Mouse (Mus musculus) cerebellum, adult 11-12 months (tissue): ENCODE data around the gene Olfr204.
"Not testable (repeated sequence)": the region's sequence is repeated elsewhere in the genome, so short reads cannot be mapped to it uniquely, and the experiment has no call there.

Experiments
- DNase-seq: peaks from one replicate; pipeline ENCODE4 v3.0.0; 2022

Gene Olfr204

DNA sequence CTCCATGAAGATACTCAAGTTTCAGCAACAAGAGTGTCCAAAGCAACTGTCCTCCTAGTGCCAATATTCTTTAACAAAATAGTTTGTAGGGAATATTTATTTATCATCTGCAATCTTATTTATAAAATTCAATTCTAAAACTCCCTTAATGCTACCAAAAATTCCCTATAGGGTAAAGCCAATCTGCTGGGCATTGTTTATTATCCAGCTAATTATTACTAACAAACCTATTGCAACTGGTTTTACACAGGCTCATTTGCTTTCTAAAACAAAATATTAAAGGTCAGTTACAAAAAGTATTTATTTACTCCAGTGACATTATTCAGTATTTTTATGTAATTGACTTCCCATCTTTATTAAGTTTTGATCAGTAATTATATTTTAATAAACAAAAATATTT, at the start of gene Olfr204:
Olfr204 (minus strand) TSS at position 101 of the 400 bp plus-strand sequence.
- no peak for DNase-seq

- no peak for DNase-seq
Measured at GRCm38 (mm10) chr16:59363893-59364292, 45.8 kb upstream of the Olfr204 start, which contains the start of gene Olfr209. Gene Olfr209, minus strand, starts transcription at chr16:59363993.

GRCm38 (mm10) chr16:59349146-59349545, 31.1 kb upstream of the Olfr204 start, which contains the start of gene Olfr206:
Gene Olfr206, minus strand, starts transcription at chr16:59349246.
- no peak for DNase-seq

DNA sequence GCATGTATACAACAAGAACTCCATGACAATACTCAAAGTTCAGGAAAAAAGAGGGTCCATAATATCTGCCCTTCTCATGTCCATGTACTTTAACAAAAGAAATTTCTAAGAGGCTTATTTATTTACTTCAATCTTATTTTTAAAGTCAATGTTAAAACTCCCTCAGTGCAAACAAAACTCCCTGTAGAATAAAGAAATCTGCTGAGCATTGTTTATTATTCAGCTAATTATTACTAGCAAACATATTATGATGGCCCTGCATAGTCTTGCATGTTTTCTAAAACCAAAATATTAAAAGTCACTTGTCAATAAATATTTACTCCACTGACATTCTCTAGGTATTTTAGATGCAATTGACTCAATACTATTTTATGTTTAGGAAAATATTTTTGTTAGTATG, 13.0 kb upstream of the Olfr204 start, which contains the start of gene Olfr205:
Olfr205 (minus strand) TSS at position 101 of the 400 bp plus-strand sequence.
- DNase-seq = no peak

GRCm38 (mm10) chr16:59323262-59323661, 5.2 kb upstream of the Olfr204 start:
- DNase-seq = not testable (repeated sequence)

DNA sequence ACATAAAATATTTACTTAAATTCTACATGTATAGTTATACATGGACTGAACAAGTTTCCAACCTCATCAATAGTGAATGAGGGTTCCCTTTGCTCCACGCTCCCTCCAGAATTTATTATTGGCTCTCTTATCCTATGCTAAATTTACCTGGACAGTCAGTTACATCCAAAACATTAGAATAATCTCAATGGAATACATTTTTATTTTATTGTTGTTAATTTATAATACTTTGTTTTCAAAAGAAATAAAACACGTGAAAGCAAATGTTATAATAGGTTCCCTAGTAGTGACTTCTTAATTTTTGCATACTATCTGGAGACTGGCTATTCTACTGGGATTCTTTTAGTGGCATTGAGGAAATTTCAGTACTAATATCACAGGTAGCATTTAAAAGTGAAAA, 19.5 kb downstream of the Olfr204 start, which contains the start of gene Olfr203:
Olfr203 (plus strand) TSS at position 301 of the 400 bp plus-strand sequence.
- DNase-seq = no peak

GRCm38 (mm10) chr16:59287576-59287975, 30.5 kb downstream of the Olfr204 start:
- not testable (repeated sequence) for DNase-seq

GRCm38 (mm10) chr16:59286693-59287092, 31.4 kb downstream of the Olfr204 start, which contains the start of gene Olfr202:
Gene Olfr202, minus strand, starts transcription at chr16:59286793.
- DNase-seq = no peak

- no peak for DNase-seq
Measured at GRCm38 (mm10) chr16:59283476-59283875, 34.6 kb downstream of the Olfr204 start.

DNA sequence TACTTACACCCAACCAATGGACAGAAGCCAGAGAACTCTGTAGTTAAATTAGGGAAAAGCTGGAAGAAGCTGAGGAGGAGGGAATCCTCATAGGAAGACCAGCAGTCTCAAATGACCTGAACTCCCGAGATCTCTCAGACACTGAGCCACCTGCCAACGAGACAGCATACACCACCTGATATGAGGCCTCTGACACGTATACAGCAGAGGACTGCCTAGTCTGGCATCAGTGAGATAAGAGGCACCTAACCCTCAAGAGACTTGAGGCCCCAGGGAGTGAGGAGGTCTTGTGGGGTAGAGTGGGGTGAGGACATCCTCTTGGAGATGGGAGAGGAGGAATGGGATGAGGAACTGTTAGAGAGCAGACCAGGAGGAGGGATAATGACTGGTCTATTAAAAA, 37.5 kb downstream of the Olfr204 start:
- no peak for DNase-seq

GRCm38 (mm10) chr16:59272532-59272931, 45.5 kb downstream of the Olfr204 start, which contains the start of gene Olfr201:
Gene Olfr201, minus strand, starts transcription at chr16:59272632.
- DNase-seq = not testable (repeated sequence)

DNA sequence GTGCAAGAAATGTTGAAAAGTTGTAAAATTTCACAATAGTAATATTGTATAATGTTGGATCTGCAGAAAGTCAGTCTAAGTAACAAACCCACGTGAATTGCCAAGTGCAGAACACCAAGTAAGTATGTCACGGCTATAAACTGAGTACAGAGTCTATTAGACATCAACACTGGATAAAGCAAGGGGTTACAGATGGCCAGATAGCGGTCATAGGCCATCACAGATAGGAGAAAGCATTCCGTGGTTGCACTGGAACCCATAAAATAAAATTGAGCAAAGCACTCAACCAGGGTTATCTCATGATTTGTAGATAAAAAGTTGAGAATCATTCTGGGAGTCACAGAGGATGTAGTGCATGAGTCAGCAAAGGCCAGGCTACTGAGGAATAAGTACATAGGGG, 49.0 kb downstream of the Olfr204 start:
- DNase-seq = not testable (repeated sequence)
